Mouse (Mus musculus) liver (tissue): ENCODE results near the gene Fastkd2.

Experiments
- DNase-seq: peaks from one replicate; pipeline ENCODE4 v3.0.0-alpha.2; 2020; ENCODE audit warnings: mixed read lengths

The Fastkd2 gene

GRCm38 (mm10) chr1:63730240-63730771 is at the start of gene Fastkd2, which contains the start of gene Mdh1b:
Gene Fastkd2 (plus strand): TSS chr1:63730614.
Gene Mdh1b (minus strand): TSS chr1:63730318.
- DNase-seq = peak; percentile 80

DNA sequence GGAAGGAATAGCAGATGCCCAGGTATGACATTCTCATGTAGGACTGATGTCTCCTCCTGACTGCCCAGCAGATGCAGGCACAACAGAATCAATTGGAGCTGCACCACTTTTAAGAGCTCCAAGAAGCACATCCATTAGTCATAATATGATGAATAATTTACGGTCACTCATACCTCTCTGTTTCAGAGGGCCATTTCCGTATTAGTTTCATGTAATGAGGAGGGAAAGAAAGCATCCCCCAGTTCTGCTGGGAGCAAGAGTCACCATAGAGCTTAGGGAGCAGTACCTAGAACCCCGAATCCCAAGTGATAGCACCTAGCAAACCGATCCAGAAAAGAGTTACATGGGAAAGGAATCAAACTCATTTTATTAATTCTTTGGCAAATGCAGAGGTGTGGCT is 43.6 kb upstream of the Fastkd2 start, which contains the start of gene Dytn:
Gene Dytn, minus strand, starts transcription at position 101 of the 400 bp plus-strand sequence.
- DNase-seq = no peak

GRCm38 (mm10) chr1:63696861-63697260 is 33.6 kb upstream of the Fastkd2 start:
- DNase-seq = no peak

DNA sequence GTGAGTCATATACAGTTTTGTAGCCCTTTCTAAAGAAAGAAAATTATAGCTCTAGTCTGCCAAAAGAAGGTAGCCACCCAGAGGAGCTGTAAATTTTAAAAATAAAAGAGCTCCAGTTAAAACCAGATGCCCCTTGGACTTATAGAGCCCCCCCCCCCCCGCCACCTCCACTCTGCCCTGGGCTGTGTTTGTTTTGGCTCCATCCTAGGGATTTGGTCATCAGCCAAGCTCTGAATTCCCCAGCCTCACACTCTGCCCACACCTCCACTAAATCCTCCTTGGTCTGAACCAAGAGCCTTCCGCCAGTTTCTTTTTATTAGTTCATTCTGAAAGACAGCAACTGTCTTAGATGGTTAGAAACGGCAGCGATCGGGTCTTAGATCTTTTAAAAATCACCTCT is 24.7 kb upstream of the Fastkd2 start:
- peak; percentile 20 for DNase-seq

- DNase-seq = no peak
Measured at GRCm38 (mm10) chr1:63708876-63709275, 21.5 kb upstream of the Fastkd2 start.

DNA sequence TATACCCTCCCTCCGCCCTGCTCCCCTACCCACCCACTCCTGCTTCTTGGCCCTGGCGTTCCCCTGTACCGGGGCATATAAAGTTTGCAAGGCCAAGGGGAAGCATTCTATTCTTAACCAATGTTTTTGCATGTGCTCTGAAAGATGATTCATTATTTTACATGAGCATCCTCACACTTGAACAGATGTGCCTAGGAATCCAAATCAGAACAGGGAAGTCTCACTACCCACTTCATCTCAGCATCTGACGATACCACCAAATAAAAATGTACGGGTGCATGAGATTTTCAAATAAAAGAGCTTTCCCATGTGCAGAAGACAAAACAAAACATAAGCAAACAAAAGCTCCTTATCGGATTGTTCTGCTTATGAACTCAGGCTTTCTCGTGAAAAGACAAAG is 10.3 kb upstream of the Fastkd2 start:
- no peak for DNase-seq

DNA sequence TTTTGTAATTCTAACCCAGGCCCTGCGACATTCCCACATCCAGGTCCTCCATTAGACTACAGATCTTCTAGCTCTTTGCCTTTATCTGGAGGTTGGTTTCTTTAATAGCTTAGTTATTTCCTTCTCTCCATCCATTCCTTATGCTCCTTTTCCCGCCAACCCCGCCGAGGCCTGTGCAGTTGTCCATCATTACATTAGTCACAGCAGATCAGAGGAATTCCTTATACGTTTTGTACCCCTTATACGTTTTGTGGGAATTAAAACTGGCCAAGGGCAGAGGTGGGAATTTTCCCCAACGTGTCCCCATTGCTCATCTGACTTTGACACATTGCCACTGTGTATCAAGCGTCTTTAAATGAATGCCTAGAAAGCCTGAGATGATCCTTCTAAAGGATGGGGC is 618 bp upstream of the Fastkd2 start:
- no peak for DNase-seq

DNA sequence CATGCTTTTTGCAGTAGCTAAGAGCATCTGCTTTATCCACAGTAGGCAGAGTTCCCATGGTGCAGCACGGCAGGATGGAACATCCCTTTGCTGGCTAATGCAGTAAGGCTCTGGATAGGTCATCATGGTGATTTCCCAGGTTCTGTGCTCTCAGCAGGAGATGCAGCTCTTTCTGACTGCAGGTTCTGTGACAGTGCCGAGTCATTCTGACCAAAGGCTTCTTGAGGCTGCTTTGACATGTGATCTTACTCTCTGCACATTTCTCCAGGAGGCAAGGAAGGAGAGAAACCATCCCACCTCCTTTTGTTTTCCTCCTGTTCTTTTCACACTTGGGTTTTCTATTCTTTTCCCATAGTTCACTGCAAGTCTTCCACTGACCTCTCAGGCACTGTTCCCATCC is 25.6 kb downstream of the Fastkd2 start:
- no peak for DNase-seq

GRCm38 (mm10) chr1:63763212-63763694 is 32.8 kb downstream of the Fastkd2 start:
- peak; percentile 9 for DNase-seq

DNA sequence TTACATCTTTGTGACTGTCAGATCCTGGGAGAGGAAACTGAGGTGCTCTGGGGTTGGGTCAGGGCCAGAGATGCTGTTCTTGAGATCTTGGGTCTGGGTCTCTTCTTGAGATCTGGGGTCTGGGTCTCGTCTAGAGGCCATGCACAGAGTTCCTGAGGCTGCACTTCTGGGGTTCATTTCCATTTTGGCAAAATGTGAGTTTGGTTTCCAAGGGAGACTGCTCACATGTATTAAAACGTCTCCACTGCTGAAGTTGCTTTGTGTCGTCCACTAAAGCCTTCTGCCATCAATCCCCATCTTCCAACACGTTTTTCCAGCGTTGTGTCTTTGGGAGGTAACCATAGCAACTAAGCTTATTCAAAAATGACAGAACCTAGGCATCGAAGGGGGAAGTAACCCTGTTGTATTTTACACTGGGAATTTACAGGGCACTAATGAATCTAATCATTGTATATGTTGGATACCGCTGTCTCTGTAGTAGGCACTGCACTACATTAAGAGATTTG is 33.5 kb downstream of the Fastkd2 start:
- DNase-seq = no peak

DNA sequence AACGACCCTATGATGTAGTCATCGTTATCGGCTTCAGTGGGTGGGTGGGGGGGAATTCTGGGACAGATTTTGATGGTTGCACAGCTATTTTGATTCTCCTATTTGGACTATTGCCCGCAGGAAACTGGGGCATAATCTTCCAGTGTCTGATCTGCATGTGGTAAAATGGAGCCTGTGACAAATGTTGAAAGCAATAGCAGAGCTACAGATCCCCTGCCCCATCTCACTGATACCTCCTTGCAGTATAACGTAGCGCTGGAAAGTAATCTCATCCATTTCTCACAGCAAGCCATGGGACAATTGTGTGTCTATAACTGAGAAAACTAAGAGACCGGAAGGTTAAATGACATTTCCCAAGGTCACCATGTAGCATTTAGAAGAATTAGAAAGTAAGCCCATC is 34.0 kb downstream of the Fastkd2 start:
- DNase-seq = no peak

DNA sequence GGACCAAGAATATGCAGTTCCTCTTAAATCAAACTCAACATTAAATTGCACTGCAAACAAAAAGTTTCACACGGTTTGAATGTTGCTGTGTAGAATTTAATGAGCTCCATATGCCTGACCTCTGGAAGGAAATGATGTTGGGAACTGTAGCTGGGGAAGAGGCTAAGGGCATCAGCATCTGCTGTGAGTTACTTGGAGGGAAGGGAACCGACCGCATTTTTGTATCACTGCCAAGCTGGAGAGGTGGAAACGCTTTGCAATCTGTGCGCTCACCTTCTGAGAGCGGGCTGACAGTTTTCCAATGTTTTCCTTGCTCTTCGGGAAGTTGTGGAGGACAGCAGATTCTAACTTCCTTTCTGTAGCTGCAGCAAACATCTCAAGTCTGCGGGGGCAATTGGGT is 37.7 kb downstream of the Fastkd2 start:
- DNase-seq = peak; percentile 7

- DNase-seq = no peak
Measured at GRCm38 (mm10) chr1:63769167-63769566, 38.8 kb downstream of the Fastkd2 start, which contains the start of gene 4933402D24Rik. Gene 4933402D24Rik (minus strand): TSS chr1:63769267.

- no peak for DNase-seq
Measured at GRCm38 (mm10) chr1:63770309-63770708, 39.9 kb downstream of the Fastkd2 start.

DNA sequence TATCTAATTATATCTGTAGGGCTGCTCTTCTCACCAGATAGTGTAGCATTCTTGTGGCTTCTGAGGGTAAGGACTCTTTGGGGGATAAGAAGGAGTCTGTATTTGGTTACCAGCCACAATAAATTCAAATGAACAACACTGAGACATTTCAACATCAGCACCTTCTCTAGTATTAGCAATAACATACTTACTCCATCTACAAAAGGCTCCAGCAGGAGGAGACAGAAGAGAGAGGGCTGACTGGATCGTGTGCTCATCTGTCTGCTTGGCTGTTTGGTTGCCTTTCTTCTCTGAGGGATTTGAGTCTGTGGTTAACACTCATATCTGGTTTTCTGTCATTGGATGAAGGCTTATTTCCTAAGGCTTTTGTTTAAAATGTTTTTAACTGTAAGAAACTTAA is 46.0 kb downstream of the Fastkd2 start:
- no peak for DNase-seq

DNA sequence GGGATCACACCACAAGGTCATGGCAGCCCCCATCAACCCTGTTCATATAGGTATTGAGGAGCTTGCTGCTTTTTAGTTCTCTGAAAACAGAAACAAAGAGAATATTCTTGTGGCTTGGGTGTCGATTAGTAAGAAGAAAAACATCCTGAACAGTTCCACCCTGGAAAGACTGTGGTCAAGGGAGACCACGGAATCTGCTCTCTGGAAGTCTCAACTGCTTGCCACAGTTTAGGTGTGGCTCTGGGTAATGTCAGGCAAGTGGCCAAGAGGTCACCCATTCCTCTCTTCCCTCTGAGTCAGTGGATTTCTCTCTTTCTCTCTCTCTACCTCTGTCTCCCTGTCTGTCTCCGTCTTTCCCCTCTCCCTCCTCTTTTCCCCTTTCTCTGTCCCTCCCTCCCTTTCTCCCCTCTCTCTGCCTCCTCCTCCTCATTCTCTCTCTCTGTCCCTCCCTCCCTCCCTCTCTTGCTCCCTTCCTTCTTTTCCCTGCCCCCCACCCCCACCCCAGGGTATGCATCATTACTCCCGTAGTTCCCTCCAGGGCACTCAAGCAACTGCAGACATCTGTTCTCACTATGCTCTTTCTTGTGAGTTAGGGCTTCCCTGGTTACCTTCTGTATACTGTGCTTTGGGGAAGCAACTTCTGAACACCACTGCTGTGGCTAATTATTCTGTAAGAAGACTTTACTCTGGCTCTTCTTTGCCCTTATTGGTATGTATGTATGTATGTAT is 46.7 kb downstream of the Fastkd2 start:
- no peak for DNase-seq

- DNase-seq = no peak
Measured at GRCm38 (mm10) chr1:63794326-63794725, 63.9 kb downstream of the Fastkd2 start.
